ENCODE assay signal across 21 mouse cellular contexts in the genomic region with DNA sequence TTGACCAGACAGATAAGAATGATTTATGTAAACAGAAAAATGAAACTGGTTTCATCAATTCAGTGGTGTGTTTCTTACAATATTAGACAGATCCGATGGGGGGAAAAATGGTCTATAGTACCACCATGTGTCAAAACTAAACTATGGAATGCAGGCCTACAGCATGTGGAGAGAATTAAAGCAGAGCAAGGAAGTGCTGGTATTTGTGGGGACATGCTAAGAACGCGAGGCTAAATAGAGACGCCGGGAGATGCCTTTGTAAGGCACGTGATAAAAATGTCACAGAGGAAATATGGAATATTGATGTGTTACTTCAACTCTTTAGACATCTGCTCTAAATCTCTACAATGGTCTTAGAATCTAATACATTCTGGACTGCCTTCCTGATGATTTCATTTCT.
"Had no signal": no experiment of that assay in that cellular context is flagged by ENCODE, and none has a peak within 500 bp of the region (broad histone marks: within the 10 kb centered on the region; RNA-seq: fewer than 3 reads in every experiment).

No protein-coding gene starts in this region.

- H3K9me3 ChIP-seq: limb, embryonic 13.5 days; liver, embryonic 13.5 days; midbrain, embryonic 12.5 days; midbrain, embryonic 15.5 days; neural tube, embryonic 12.5 days; neural tube, embryonic 15.5 days had no signal

- H3K4me3 ChIP-seq: left cerebral cortex, adult 2 months; limb, embryonic 13.5 days; liver, embryonic 13.5 days; midbrain, embryonic 12.5 days; midbrain, embryonic 15.5 days; neural tube, embryonic 12.5 days; neural tube, embryonic 15.5 days had no signal

- H3K36me3 ChIP-seq: limb, embryonic 13.5 days; liver, embryonic 13.5 days; midbrain, embryonic 12.5 days; midbrain, embryonic 15.5 days; neural tube, embryonic 12.5 days; neural tube, embryonic 15.5 days had no signal

- H3K4me2 ChIP-seq: limb, embryonic 13.5 days; liver, embryonic 13.5 days; midbrain, embryonic 12.5 days; midbrain, embryonic 15.5 days; neural tube, embryonic 12.5 days; neural tube, embryonic 15.5 days had no signal

- H3K27me3 ChIP-seq: limb, embryonic 13.5 days; liver, embryonic 13.5 days; midbrain, embryonic 15.5 days; neural tube, embryonic 12.5 days; neural tube, embryonic 15.5 days had no signal

- H3K9ac ChIP-seq: limb, embryonic 13.5 days; liver, embryonic 13.5 days; midbrain, embryonic 12.5 days; midbrain, embryonic 15.5 days; neural tube, embryonic 12.5 days; neural tube, embryonic 15.5 days had no signal

- H3K27ac ChIP-seq: left cerebral cortex, adult 2 months; limb, embryonic 13.5 days; liver, embryonic 13.5 days; midbrain, embryonic 12.5 days; midbrain, embryonic 15.5 days; neural tube, embryonic 12.5 days; neural tube, embryonic 15.5 days had no signal

- DNase-seq: kidney, adult 18-20 months; kidney, adult 9 months; kidney, postnatal 10 days; kidney, postnatal 36 days; layer of hippocampus, postnatal 36 days; left cerebral cortex, postnatal 4 days; liver, embryonic 13.5 days; lung, adult 2 months; lung, postnatal 10 days; lung, postnatal 36 days; right cerebral cortex, adult 18-20 months; right cerebral cortex, postnatal 25 days; thymus, adult 18-20 months; thymus, postnatal 14 days; thymus, postnatal 4 days had no signal

- H3K4me1 ChIP-seq: liver, embryonic 13.5 days; midbrain, embryonic 12.5 days; neural tube, embryonic 12.5 days had no signal
